Mouse (Mus musculus) erythroblast, embryonic 14.5 days (primary cell): ENCODE measurements around the gene P2ry2.

ENCODE experiments used
- GATA1 ChIP-seq: IDR thresholded peaks from 2 replicates; pipeline ENCODE4 v1.6.1; 2012; ENCODE audit warnings: low read length, inconsistent platforms, mixed read lengths
- TAL1 ChIP-seq: IDR thresholded peaks from 3 replicates; pipeline ENCODE4 v1.6.1; 2012; ENCODE audit warnings: low read length, inconsistent platforms, mixed read lengths

DNA sequence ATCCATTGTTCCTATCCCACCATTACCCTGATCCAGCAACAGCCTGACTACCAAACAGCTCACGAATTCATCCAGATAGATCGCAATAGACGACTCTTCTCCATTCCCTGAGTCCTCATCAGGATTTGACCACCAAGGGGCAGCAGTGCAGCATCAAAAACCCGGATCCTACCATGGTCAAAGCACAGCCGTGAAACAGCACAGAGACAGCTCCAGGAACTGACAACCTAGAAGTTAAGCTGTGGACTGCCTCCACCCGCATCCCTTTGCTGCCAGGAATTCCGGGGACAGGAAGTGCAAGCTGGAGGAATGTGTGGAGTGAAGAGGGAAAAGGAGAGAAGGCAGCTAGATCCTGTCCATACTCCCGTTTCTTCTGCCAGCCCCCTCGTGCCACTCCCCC, 24.6 kb downstream of the P2ry2 start:
- TF ChIP-seq TAL1 (no peak), GATA1 (no peak)
